Mouse (Mus musculus): ENCODE measurements around the gene Ppp1r13b. TPM values are rescaled to one million over a fixed set of nuclear protein-coding genes. Genes with fewer than 3 reads are reported as not detected.

Ppp1r13b gene
- polyA plus RNA-seq, 1 experiment from 2014 or later, result 37.9 TPM

- no peak overlapping the region for H3K4me2 ChIP-seq
- no peak overlapping the region for H3K9ac ChIP-seq
- no peaks in the 10 kb centered on the region for H3K36me3 ChIP-seq
- 61% methylated on average over 7 of the region's 7 CpGs for WGBS
- H3K4me3 ChIP-seq, result no peak overlapping the region
- H3K9me3 ChIP-seq, result no peaks in the 10 kb centered on the region
- ATAC-seq (ENCODE audit: low FRiP score, low read depth), result no peak
- no peaks in the 10 kb centered on the region for H3K27me3 ChIP-seq
- H3K4me1 ChIP-seq (replicated peaks), result peaks cover 21% of the 10 kb centered on the region
- H3K27ac ChIP-seq (replicated peaks), result 0 out of 2 replicates have a peak overlapping the region, but pooled peaks have one; percentile 4
Observed at GRCm38 (mm10) chr12:111896908-111897661, 10.8 kb downstream of the Ppp1r13b start.

GRCm38 (mm10) chr12:111894082-111894481 lies 13.8 kb downstream of the Ppp1r13b start:
- peak overlapping the region; percentile 55; the same call in 1 of the 2 replicates for H3K27ac ChIP-seq (replicated peaks)
- H3K4me3 ChIP-seq, result no peak overlapping the region
- H3K4me1 ChIP-seq (replicated peaks), result peaks cover 12% of the 10 kb centered on the region; the same call in 1 of the 2 replicates
- H3K9ac ChIP-seq, result no peak overlapping the region
- WGBS, result 71% methylated on average over 1 of the region's 1 CpGs
- no peak for ATAC-seq (ENCODE audit: low FRiP score, low read depth)
- H3K27me3 ChIP-seq, result no peaks in the 10 kb centered on the region
- no peak overlapping the region for H3K4me2 ChIP-seq
- H3K36me3 ChIP-seq, result no peaks in the 10 kb centered on the region
- H3K9me3 ChIP-seq, result no peaks in the 10 kb centered on the region

GRCm38 (mm10) chr12:111892981-111893380 lies 14.9 kb downstream of the Ppp1r13b start:
- ATAC-seq (ENCODE audit: low FRiP score, low read depth), result no peak
- H3K27ac ChIP-seq (replicated peaks), result no peak overlapping the region
- peaks cover 12% of the 10 kb centered on the region; the same call in 1 of the 2 replicates for H3K4me1 ChIP-seq (replicated peaks)
- no peaks in the 10 kb centered on the region for H3K36me3 ChIP-seq
- H3K9ac ChIP-seq, result no peak overlapping the region
- no peak overlapping the region for H3K4me3 ChIP-seq
- H3K4me2 ChIP-seq, result no peak overlapping the region
- no peaks in the 10 kb centered on the region for H3K27me3 ChIP-seq
- no peaks in the 10 kb centered on the region for H3K9me3 ChIP-seq
- 96% methylated on average over 1 of the region's 1 CpGs for WGBS

- 91% methylated on average over 4 of the region's 4 CpGs for WGBS
- no peak overlapping the region for H3K9ac ChIP-seq
- H3K9me3 ChIP-seq, result no peaks in the 10 kb centered on the region
- H3K36me3 ChIP-seq, result no peaks in the 10 kb centered on the region
- no peak overlapping the region for H3K4me2 ChIP-seq
- no peak for ATAC-seq (ENCODE audit: low FRiP score, low read depth)
- no peak overlapping the region for H3K4me3 ChIP-seq
- H3K27me3 ChIP-seq, result no peaks in the 10 kb centered on the region
- H3K27ac ChIP-seq (replicated peaks), result no peak overlapping the region
- H3K4me1 ChIP-seq (replicated peaks), result peaks cover 9% of the 10 kb centered on the region; the same call in 1 of the 2 replicates
Observed at GRCm38 (mm10) chr12:111891800-111892199, 16.1 kb downstream of the Ppp1r13b start.

- Histone ChIP-seq H3K36me3 (no peaks in the 10 kb centered on the region), H3K4me3 (no peak overlapping the region), H3K9me3 (no peaks in the 10 kb centered on the region), H3K27me3 (no peaks in the 10 kb centered on the region), H3K27ac (replicated peaks) (no peak overlapping the region), H3K9ac (no peak overlapping the region), H3K4me2 (no peak overlapping the region), H3K4me1 (replicated peaks) (0 out of 2 replicates have a peak, but pooled peaks cover 4% of the 10 kb centered on the region)
- 84% methylated on average over 3 of the region's 3 CpGs for WGBS
- ATAC-seq (ENCODE audit: low FRiP score, low read depth), result no peak
Observed at GRCm38 (mm10) chr12:111889251-111889650, 18.7 kb downstream of the Ppp1r13b start.

GRCm38 (mm10) chr12:111888303-111888864 lies 19.5 kb downstream of the Ppp1r13b start:
- no peak for ATAC-seq (ENCODE audit: low FRiP score, low read depth)
- no peaks in the 10 kb centered on the region for H3K36me3 ChIP-seq
- H3K4me3 ChIP-seq, result no peak overlapping the region
- no peak overlapping the region for H3K9ac ChIP-seq
- no peaks in the 10 kb centered on the region for H3K9me3 ChIP-seq
- H3K27ac ChIP-seq (replicated peaks), result no peak overlapping the region
- no peaks in the 10 kb centered on the region for H3K4me1 ChIP-seq (replicated peaks)
- H3K4me2 ChIP-seq, result no peak overlapping the region
- H3K27me3 ChIP-seq, result no peaks in the 10 kb centered on the region
- WGBS, result 90% methylated on average over 4 of the region's 4 CpGs

GRCm38 (mm10) chr12:111887005-111887404 lies 20.9 kb downstream of the Ppp1r13b start:
- Histone ChIP-seq H3K36me3 (no peaks in the 10 kb centered on the region), H3K4me2 (no peak overlapping the region), H3K4me1 (replicated peaks) (no peaks in the 10 kb centered on the region), H3K9ac (no peak overlapping the region), H3K9me3 (no peaks in the 10 kb centered on the region), H3K27ac (replicated peaks) (no peak overlapping the region), H3K4me3 (no peak overlapping the region), H3K27me3 (no peaks in the 10 kb centered on the region)
- ATAC-seq (ENCODE audit: low FRiP score, low read depth), result no peak
- WGBS, result 93% methylated on average over 1 of the region's 1 CpGs

GRCm38 (mm10) chr12:111882852-111883251 lies 25.1 kb downstream of the Ppp1r13b start:
- Histone ChIP-seq H3K4me1 (replicated peaks) (no peaks in the 10 kb centered on the region), H3K9ac (no peak overlapping the region), H3K36me3 (no peaks in the 10 kb centered on the region), H3K27me3 (no peaks in the 10 kb centered on the region), H3K9me3 (no peaks in the 10 kb centered on the region), H3K27ac (replicated peaks) (no peak overlapping the region), H3K4me3 (no peak overlapping the region), H3K4me2 (no peak overlapping the region)
- no peak for ATAC-seq (ENCODE audit: low FRiP score, low read depth)
- 65% methylated on average over 4 of the region's 4 CpGs for WGBS

GRCm38 (mm10) chr12:111882022-111882421 lies 25.9 kb downstream of the Ppp1r13b start:
- Histone ChIP-seq H3K9me3 (no peaks in the 10 kb centered on the region), H3K4me1 (replicated peaks) (no peaks in the 10 kb centered on the region), H3K27me3 (no peaks in the 10 kb centered on the region), H3K36me3 (no peaks in the 10 kb centered on the region), H3K4me2 (no peak overlapping the region), H3K4me3 (no peak overlapping the region), H3K27ac (replicated peaks) (no peak overlapping the region), H3K9ac (no peak overlapping the region)
- ATAC-seq (ENCODE audit: low FRiP score, low read depth), result no peak
- WGBS, result 87% methylated on average over 3 of the region's 3 CpGs

- H3K4me1 ChIP-seq (replicated peaks), result no peaks in the 10 kb centered on the region
- H3K4me2 ChIP-seq, result no peak overlapping the region
- no peaks in the 10 kb centered on the region for H3K36me3 ChIP-seq
- no peak overlapping the region for H3K27ac ChIP-seq (replicated peaks)
- no peak overlapping the region for H3K9ac ChIP-seq
- ATAC-seq (ENCODE audit: low FRiP score, low read depth), result peak; percentile 45; the same call in 1 of the 2 replicates
- WGBS, result 15% methylated on average over 3 of the region's 3 CpGs
- H3K27me3 ChIP-seq, result no peaks in the 10 kb centered on the region
- H3K4me3 ChIP-seq, result no peak overlapping the region
- H3K9me3 ChIP-seq, result no peaks in the 10 kb centered on the region
Observed at GRCm38 (mm10) chr12:111878213-111878612, 29.7 kb downstream of the Ppp1r13b start.

- no peak overlapping the region for H3K4me2 ChIP-seq
- no peaks in the 10 kb centered on the region for H3K4me1 ChIP-seq (replicated peaks)
- H3K9ac ChIP-seq, result no peak overlapping the region
- H3K9me3 ChIP-seq, result no peaks in the 10 kb centered on the region
- 0 out of 2 replicates have a peak, but pooled peaks cover 11% of the 10 kb centered on the region for H3K36me3 ChIP-seq
- no peak overlapping the region for H3K27ac ChIP-seq (replicated peaks)
- H3K4me3 ChIP-seq, result no peak overlapping the region
- no peaks in the 10 kb centered on the region for H3K27me3 ChIP-seq
- ATAC-seq (ENCODE audit: low FRiP score, low read depth), result no peak
- whole genome bisulfite sequencing, result 88% methylated on average over 3 of the region's 3 CpGs
Observed at GRCm38 (mm10) chr12:111875499-111875898, 32.4 kb downstream of the Ppp1r13b start.

GRCm38 (mm10) chr12:111874601-111875140 lies 33.2 kb downstream of the Ppp1r13b start:
- Histone ChIP-seq H3K9me3 (no peaks in the 10 kb centered on the region), H3K4me1 (replicated peaks) (no peaks in the 10 kb centered on the region), H3K36me3 (0 out of 2 replicates have a peak, but pooled peaks cover 15% of the 10 kb centered on the region), H3K27ac (replicated peaks) (no peak overlapping the region), H3K4me3 (no peak overlapping the region), H3K4me2 (no peak overlapping the region), H3K9ac (no peak overlapping the region), H3K27me3 (no peaks in the 10 kb centered on the region)
- no peak for ATAC-seq (ENCODE audit: low FRiP score, low read depth)
- WGBS, result 82% methylated on average over 1 of the region's 1 CpGs
